Mouse (Mus musculus) cerebellum, adult (tissue): ENCODE measurements at regions not wholly inside any gene's neighbourhood (a gene's known extent, or its start where the extent isn't known, plus 50 kb on each side); places are given as distances from the start of the nearest gene placed in this dataset.
"Not testable (repeated sequence)": the region's sequence is repeated elsewhere in the genome, so short reads cannot be mapped to it uniquely, and the experiment has no call there.

Experiments used
- ATAC-seq: cut with Nextera tagmentation; 2 replicates; pipeline ENCODE4 v1.9.2; 2017; ENCODE audit warnings: mild to moderate bottlenecking, moderate library complexity, mixed read lengths; ENCODE audit not compliant: insufficient number of reproducible peaks, low FRiP score, low TSS enrichment

DNA sequence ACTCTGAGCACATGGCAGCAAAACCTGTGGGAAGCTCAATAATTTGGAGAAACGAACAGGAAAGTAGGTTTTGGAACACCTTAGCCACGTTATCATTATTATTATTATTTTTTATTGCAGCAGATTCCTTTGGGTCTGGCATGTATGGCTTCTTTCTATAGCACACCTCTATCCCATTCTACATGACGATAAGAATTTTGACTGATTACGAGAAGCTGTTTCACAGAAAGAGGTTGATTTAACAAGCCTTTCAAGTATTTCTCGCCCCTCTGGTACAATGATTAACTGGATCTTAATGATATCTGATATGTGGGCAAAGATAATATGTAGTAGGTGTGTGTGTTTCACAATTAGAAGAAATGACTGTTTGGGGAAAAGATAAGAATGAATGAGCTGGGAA, 191.6 kb downstream of the Wdr20rt start:
- ATAC-seq: no peak

DNA sequence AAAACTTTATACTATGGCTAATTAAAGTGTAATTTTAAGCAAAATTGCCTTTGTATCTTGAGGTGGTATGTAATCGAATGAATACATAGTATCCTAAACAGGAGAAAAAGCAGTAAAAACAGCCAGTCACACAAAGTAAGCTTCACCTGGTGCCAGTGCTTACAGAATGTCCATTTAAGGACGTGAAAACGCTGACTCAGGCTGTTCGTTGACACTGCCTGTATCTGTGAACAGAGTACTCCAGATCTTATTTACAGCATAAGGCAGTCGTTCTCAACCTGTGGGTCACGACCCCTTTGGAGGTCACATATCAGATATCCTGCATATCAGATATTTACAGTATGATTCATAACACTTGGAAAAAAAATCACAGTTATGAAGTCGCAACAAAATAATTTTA, 194.8 kb downstream of the Wdr20rt start:
- no peak for ATAC-seq

- no peak for ATAC-seq
Measured at GRCm38 (mm10) chr12:65424506-65424905, 199.2 kb downstream of the Wdr20rt start.

DNA sequence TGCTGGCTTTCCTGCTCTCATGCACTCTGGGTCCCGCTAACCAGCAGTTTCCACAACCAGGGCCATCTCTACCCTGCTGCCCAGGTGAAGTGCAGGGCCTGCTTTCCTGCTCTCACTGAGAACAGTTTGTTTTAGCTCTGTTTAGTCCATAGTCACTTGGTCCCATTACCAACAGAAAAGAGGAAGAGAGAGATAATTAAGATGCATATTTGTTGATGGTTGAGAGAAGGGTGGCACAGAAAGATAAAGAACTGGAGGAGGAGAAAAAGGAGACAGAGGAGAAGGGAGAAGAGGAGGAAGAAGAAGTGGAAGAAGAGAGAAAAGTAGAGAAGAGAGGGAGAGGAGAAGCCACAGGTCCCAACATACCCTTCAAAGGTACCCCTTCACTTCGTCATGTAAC, 200.1 kb downstream of the Wdr20rt start:
- no peak for ATAC-seq

GRCm38 (mm10) chr12:65426884-65427283, 201.6 kb downstream of the Wdr20rt start:
- no peak for ATAC-seq

DNA sequence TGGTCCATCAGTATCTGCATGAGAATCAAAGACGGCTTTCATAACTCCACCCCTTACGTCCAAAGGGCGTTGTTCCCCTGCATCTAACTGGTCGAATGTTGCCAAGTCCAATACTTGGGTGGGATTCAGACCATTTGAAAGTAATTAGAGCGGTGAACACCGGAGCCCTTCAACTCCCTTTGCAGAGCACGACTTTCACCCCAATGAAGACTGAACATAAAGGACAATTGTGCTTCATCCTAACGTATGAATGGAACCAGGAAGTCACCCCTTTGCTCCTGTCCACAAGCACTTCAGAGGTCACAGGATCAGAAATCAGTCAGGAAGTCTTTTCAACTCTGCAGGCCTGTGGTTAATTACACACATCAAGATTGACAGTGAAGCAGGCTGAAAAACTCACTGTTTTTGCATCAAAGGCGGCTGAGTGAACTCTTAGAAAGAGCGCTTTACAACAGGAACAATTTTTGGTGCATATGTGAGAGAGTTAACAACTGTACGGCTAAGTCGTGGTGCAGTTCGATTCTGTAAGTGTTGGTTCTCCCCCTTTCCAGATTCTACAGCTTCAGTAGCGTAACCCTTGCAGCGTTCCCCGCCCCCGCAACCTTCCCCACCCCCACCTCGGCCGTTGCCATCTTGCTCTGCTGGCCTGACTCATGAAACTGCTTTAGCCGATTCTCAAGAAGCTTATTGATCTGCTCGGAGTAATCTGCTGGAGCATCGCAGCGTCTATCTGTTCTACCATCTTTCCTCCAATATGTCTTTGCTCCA, 203.1 kb downstream of the Wdr20rt start:
- ATAC-seq: no peak

DNA sequence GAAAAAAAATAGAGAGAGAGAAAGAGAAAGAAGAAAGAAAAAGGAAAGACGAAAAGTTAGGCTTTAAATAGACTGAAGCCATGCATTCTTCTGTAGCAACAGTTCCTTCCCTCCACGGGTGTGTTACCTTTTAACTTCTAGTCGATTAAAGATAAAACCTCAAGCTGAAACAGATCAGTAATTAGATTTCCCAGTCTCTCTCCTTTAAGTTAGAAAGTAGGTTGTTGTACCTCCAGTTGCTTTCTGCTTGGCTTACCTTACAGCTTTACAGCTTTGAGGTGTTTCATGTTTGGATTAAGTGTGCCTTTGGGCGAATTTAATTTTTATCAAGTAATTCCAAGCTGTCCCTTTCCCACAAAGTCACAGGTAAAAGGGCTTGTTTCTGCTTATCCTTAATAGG, 225.5 kb downstream of the Wdr20rt start:
- ATAC-seq: no peak

GRCm38 (mm10) chr12:65455683-65456082, 230.4 kb downstream of the Wdr20rt start:
- no peak for ATAC-seq

GRCm38 (mm10) chr12:65456956-65457355, 231.6 kb downstream of the Wdr20rt start:
- no peak for ATAC-seq

DNA sequence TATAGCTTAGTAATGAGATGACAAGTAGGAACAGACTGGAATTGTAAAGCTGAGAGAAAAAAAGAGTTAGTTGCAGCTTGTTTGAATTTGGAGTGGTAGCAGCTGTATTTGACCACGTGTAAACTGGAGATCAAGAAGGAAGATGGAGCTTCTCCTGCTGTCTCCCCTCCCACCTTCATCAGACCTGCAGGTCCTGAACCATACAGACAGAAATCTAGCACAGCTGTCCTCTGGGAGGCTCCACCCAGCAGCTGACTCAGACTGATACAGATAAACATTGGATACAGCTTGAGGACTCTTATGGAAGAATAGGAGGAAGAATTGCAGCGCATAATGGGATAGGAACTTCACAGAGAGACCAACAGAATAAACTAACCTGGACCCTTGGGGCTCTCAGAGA, 238.9 kb downstream of the Wdr20rt start:
- ATAC-seq: no peak

DNA sequence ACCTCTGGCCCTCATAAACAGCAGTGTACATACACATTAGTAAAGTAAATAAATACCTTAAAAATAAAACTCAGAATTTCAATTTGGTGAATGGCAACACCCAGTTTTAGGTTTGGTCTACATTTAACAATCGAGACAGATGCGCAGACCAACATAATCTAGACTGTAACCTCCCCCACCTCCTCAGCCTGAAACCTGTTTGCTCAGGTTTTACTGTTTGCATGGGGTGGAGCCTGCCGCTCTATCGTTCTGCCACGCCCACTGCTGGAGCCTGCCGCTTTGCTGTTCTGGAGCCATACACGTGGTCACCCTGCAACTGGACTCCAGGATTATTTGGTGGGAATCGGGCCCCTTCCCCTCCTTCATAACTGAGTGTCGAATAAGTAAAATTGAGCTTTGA, 253.4 kb downstream of the Wdr20rt start:
- not testable (repeated sequence) for ATAC-seq

GRCm38 (mm10) chr12:65480829-65481228, 255.5 kb downstream of the Wdr20rt start:
- ATAC-seq: no peak

GRCm38 (mm10) chr12:65491092-65491491, 265.8 kb downstream of the Wdr20rt start:
- ATAC-seq: no peak

- no peak for ATAC-seq
Measured at GRCm38 (mm10) chr12:65494388-65495030, 269.2 kb downstream of the Wdr20rt start.

DNA sequence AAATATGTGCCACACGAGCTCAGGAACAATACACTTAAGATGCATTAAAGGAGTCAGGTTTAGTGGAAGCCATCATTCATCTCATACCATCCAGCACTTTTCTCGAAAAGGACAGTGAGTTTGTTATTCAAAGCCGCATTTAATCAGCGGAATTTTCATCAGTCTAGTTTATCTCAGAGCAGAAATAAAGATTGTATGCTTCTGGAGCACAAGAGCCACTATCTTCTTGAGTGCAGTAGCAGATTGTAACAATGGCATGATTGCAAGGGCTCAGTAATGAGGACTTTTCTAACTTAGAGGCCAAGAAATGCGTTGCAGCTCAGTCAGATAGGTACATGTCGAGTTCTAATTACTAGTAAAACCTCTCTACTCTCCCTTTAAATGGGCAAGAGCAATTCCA, 271.3 kb downstream of the Wdr20rt start:
- no peak for ATAC-seq

- no peak for ATAC-seq
Measured at GRCm38 (mm10) chr12:65497602-65498001, 272.3 kb downstream of the Wdr20rt start.

- ATAC-seq: no peak
Measured at GRCm38 (mm10) chr12:65501459-65501858, 276.1 kb downstream of the Wdr20rt start.

DNA sequence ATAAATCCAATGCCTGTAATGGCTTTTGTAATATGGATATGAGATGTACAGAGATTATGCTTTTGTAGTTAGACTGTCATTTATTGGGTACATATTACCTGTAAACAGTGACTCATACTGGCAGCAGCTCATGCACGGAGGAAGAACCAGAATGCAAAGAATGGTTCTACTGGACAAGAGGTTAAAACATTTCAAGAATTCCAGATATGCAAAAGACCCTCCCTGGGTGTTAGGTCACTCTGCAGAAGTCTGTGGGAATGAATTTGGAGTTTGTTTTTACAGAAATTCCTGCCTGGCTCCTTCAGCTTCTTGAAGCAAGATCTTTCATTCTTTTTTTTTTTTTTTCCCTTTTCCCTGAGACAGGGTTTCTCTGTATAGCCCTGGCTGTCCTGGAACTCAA, 276.7 kb downstream of the Wdr20rt start:
- no peak for ATAC-seq

- ATAC-seq: no peak
Measured at GRCm38 (mm10) chr12:65513070-65513469, 287.8 kb downstream of the Wdr20rt start.

DNA sequence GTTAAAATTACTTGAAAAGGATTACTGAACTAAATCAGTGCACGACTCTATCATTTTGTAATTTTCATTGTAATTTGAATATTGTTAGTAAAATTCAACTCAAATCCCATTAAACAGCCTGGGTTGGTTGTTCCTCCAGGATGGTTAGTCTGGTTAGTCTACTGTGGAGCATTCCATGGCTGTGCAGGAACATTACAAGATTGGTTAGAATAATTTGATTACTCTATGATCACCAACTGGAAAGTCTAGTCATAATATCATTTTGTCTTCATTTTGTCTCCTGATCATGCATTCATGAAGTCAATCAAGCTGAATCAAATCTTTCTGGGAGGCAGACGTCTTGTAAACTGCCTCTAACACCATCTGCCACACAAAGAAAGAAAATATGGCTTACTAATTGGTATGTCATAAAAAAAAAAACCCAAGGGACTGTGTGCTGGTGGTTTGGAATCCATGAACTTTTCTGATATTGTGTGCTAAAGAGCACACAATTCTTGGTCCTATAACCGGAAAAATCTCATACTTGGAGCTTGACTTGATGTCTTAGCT, 308.9 kb downstream of the Wdr20rt start:
- no peak for ATAC-seq

DNA sequence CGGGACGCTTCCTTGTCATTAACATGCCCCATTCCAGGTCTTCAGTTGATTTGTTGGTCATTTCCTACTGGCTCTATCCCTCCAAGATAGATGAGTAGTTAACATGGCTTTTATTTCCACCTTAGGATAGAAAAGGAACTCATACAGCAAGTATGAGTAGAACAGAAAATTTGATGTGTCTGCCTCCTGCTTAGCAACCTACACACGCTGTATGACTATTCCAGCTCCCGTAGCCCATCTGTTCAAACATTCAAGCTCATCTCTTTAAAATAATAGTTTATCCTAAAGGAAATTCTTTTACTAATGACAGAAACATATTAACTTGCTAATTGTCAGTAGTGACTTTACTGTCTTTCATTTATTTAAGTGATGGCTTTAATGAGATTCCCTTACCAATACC, 323.0 kb downstream of the Wdr20rt start:
- no peak for ATAC-seq

GRCm38 (mm10) chr12:65552230-65552629, 326.9 kb downstream of the Wdr20rt start:
- ATAC-seq: no peak
